19 mouse cellular contexts compared by ENCODE assay signal in the genomic region with DNA sequence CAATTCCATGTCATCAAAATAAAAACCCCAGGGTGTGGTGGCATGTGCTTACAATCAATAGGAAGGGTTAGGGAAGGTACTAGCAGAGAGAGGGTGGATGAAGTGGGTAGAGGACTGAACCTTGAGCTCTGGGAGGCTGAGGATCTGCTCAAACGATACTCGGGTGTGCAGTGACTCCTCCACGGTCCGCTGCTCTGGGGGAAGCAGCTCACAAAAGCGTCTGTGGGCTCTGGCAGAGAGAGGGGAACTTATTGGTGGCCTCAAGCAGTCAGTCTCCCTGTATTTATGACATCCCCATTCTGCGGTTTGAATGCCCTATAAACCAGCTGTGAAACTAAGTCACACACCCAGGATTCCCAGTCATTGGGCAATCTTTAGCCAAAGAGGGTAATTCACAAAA. TPM values are rescaled to one million over a fixed set of nuclear protein-coding genes. Genes with fewer than 3 reads are reported as not detected.
DNase-seq lines count a peak whose midpoint lies in the region; ATAC-seq and TF ChIP-seq lines count a peak whose summit lies in the region.
"Had no signal": no experiment of that assay in that cellular context is flagged by ENCODE, and none has a peak within 500 bp of the region (broad histone marks: within the 10 kb centered on the region; RNA-seq: fewer than 3 reads in every experiment).

No protein-coding gene starts in this region.

- H3K4me3 ChIP-seq in kidney, embryonic 15.5 days (replicated peaks): no peak overlapping the region
- no peak overlapping the region for H3K4me3 ChIP-seq in liver, embryonic 14.5 days (ENCODE audit: insufficient read depth in 1 of 2, low read depth in 2 of 2, low read length in 2 of 2)
- H3K4me3 ChIP-seq: embryonic facial prominence, embryonic 10.5 days; heart, adult 2 months; limb, embryonic 12.5 days; midbrain, embryonic 12.5 days; stomach, embryonic 15.5 days had no signal

- H3K27ac ChIP-seq in kidney, embryonic 15.5 days: no peak overlapping the region
- H3K27ac ChIP-seq in liver, embryonic 14.5 days: no peak overlapping the region
- H3K27ac ChIP-seq: embryonic facial prominence, embryonic 10.5 days; heart, adult 2 months; limb, embryonic 12.5 days; midbrain, embryonic 12.5 days; stomach, embryonic 15.5 days had no signal

- no peak for TF ChIP-seq EP300 in liver, embryonic 14.5 days (IDR thresholded peaks at IDR 0.05; ENCODE audit: low read depth)

- H3K27me3 ChIP-seq in kidney, embryonic 15.5 days: no peaks in the 10 kb centered on the region
- H3K27me3 ChIP-seq in liver, embryonic 14.5 days (ENCODE audit: control insufficient read depth, insufficient read depth, low read length): no peaks in the 10 kb centered on the region
- H3K27me3 ChIP-seq: stomach, embryonic 15.5 days had no signal

- H3K4me1 ChIP-seq in kidney, embryonic 15.5 days: peaks cover 34% of the 10 kb centered on the region
- peaks cover 10 to 22% of the 10 kb centered on the region in 2 experiments for H3K4me1 ChIP-seq in liver, embryonic 14.5 days (replicated peaks; ENCODE audit: control insufficient read depth in 2 of 2, insufficient read depth in 2 of 2, low read length in 1 of 2)

- DNase-seq in kidney, adult 11 months: peak; percentile 37
- DNase-seq in A20 (ENCODE audit: low read depth, low spot score): peak; percentile 56
- DNase-seq in liver, embryonic 14.5 days (ENCODE audit: low read depth in 3 of 3, low spot score in 3 of 3): no peak
- DNase-seq in right cerebral cortex, postnatal 4 days: no peak
- DNase-seq in frontal cortex, postnatal 10 days (ENCODE audit: low spot score in 2 of 2): no peak
- DNase-seq in heart, postnatal 10 days: no peak
- DNase-seq: cerebellum, adult 18-20 months; cerebellum, postnatal 36 days; heart, adult 2 months; lung, embryonic 14.5 days; lung, postnatal 4 days had no signal

- intact Hi-C loops in heart, postnatal 10 days (cut with DNase I): no loop called here

- H3K36me3 ChIP-seq in kidney, embryonic 15.5 days: peaks cover 32% of the 10 kb centered on the region
- peaks cover 26% of the 10 kb centered on the region for H3K36me3 ChIP-seq in liver, embryonic 14.5 days (replicated peaks; ENCODE audit: control insufficient read depth, insufficient read depth, low read depth)

- no peak overlapping the region for H3K9ac ChIP-seq in kidney, embryonic 15.5 days
- H3K9ac ChIP-seq in liver, embryonic 14.5 days (replicated peaks): no peak overlapping the region
- H3K9ac ChIP-seq: limb, embryonic 12.5 days; lung, embryonic 14.5 days; midbrain, embryonic 12.5 days; stomach, embryonic 15.5 days had no signal

- no peak for ATAC-seq in kidney, embryonic 15.5 days (replicated peaks; ENCODE audit: low FRiP score)
- ATAC-seq in granulocyte monocyte progenitor cell, adult 5-6 weeks (replicated peaks; ENCODE audit: poor library complexity, severe bottlenecking): peak; percentile 41
- no peak for ATAC-seq in liver, embryonic 14.5 days (ENCODE audit: insufficient read depth)
- ATAC-seq: inflammation-experienced regulatory T-cells, adult 6 months had no signal

- WGBS in kidney, embryonic 15.5 days: 19% methylated on average over 6 of the region's 6 CpGs
- 47% methylated on average over 6 of the region's 6 CpGs for WGBS in liver, embryonic 14.5 days (ENCODE audit: insufficient replicate concordance)

- no peaks in the 10 kb centered on the region for H3K9me3 ChIP-seq in kidney, embryonic 15.5 days (replicated peaks)
- no peaks in the 10 kb centered on the region for H3K9me3 ChIP-seq in liver, embryonic 14.5 days (ENCODE audit: control insufficient read depth, low read length)
- H3K9me3 ChIP-seq: embryonic facial prominence, embryonic 10.5 days; limb, embryonic 12.5 days; midbrain, embryonic 12.5 days; stomach, embryonic 15.5 days had no signal

- no peak for TF ChIP-seq CTCF in liver, embryonic 14.5 days (IDR thresholded peaks at IDR 0.05; ENCODE audit: low read depth)

- H3K4me2 ChIP-seq in kidney, embryonic 15.5 days: no peak overlapping the region
- peak overlapping the region; percentile 99 for H3K4me2 ChIP-seq in liver, embryonic 14.5 days (ENCODE audit: low read depth)
- H3K4me2 ChIP-seq: limb, embryonic 12.5 days; lung, embryonic 14.5 days; midbrain, embryonic 12.5 days had no signal

RNA-seq across cellular contexts. Expression of a gene that starts 2.4 kb away (rescaled TPM):
- polyA plus RNA-seq in kidney, embryonic 15.5 days (2015; fragmentation: Nextera tagmentation; extraction: Ambion mirVana): 108 and 122 TPM in 2 replicates
- total RNA-seq in granulocyte monocyte progenitor cell, adult 5-6 weeks (2014; fragmentation: Nextera tagmentation): 45.3 and 77.8 TPM in 2 replicates
- 25.0 and 67.5 TPM in 2 replicates for total RNA-seq in granulocyte monocyte progenitor cell, adult 5-6 weeks (2017)
- 43.1 and 45.9 TPM in 2 replicates for polyA plus RNA-seq in liver, embryonic 14.5 days (2012; rRNA removed)
- polyA plus RNA-seq in liver, embryonic 14.5 days (2014; fragmentation: Nextera tagmentation; extraction: Ambion mirVana): 90.6 and 94.2 TPM in 2 replicates
- 10 to 100 TPM; 27.8 to 28.1 TPM for total RNA-seq in heart, postnatal 10 days (2021)

RNA-seq across cellular contexts. Expression of a gene that starts 2.5 kb away (rescaled TPM):
- 3.5 and 3.9 TPM in 2 replicates for polyA plus RNA-seq in kidney, embryonic 15.5 days (2015; fragmentation: Nextera tagmentation; extraction: Ambion mirVana)
- 4.5 and 10.0 TPM in 2 replicates for total RNA-seq in granulocyte monocyte progenitor cell, adult 5-6 weeks (2014; fragmentation: Nextera tagmentation)
- total RNA-seq in granulocyte monocyte progenitor cell, adult 5-6 weeks (2017): 1.9 and 3.0 TPM in 2 replicates
- 1.3 TPM in 2 replicates for polyA plus RNA-seq in liver, embryonic 14.5 days (2012; rRNA removed)
- 1.1 and 1.2 TPM in 2 replicates for polyA plus RNA-seq in liver, embryonic 14.5 days (2014; fragmentation: Nextera tagmentation; extraction: Ambion mirVana)
- 1 to 10 TPM; 2.2 to 2.4 TPM for total RNA-seq in heart, postnatal 10 days (2021)

RNA-seq across cellular contexts. Expression of a gene that starts 16.0 kb away (rescaled TPM):
- 1.2 and 2.1 TPM in 2 replicates for polyA plus RNA-seq in kidney, embryonic 15.5 days (2015; fragmentation: Nextera tagmentation; extraction: Ambion mirVana)
- total RNA-seq in granulocyte monocyte progenitor cell, adult 5-6 weeks (2014; fragmentation: Nextera tagmentation): 0.36 TPM in 1 of 2 replicates, not detected in the other
- total RNA-seq in granulocyte monocyte progenitor cell, adult 5-6 weeks (2017): not detected in 2 replicates
- polyA plus RNA-seq in liver, embryonic 14.5 days (2012; rRNA removed): 0.11 and 0.23 TPM in 2 replicates
- 0.18 and 0.20 TPM in 2 replicates for polyA plus RNA-seq in liver, embryonic 14.5 days (2014; fragmentation: Nextera tagmentation; extraction: Ambion mirVana)
- total RNA-seq in heart, postnatal 10 days (2021): under 1 TPM; 0.45 to 0.74 TPM
- polyA plus RNA-seq: C2C12; inflammation-experienced regulatory T-cells, adult 6 months had no signal

RNA-seq across cellular contexts. Expression of a gene that starts 30.8 kb away (rescaled TPM):
- polyA plus RNA-seq in kidney, embryonic 15.5 days (2015; fragmentation: Nextera tagmentation; extraction: Ambion mirVana): 47.5 and 48.3 TPM in 2 replicates
- 23.7 and 33.5 TPM in 2 replicates for total RNA-seq in granulocyte monocyte progenitor cell, adult 5-6 weeks (2014; fragmentation: Nextera tagmentation)
- total RNA-seq in granulocyte monocyte progenitor cell, adult 5-6 weeks (2017): 21.2 and 33.9 TPM in 2 replicates
- polyA plus RNA-seq in liver, embryonic 14.5 days (2012; rRNA removed): 14.2 and 21.4 TPM in 2 replicates
- 26.7 and 28.3 TPM in 2 replicates for polyA plus RNA-seq in liver, embryonic 14.5 days (2014; fragmentation: Nextera tagmentation; extraction: Ambion mirVana)
- 10 to 100 TPM; 24.0 to 27.5 TPM for total RNA-seq in heart, postnatal 10 days (2021)

RNA-seq across cellular contexts. Expression of a gene that starts 39.3 kb away (rescaled TPM):
- polyA plus RNA-seq in kidney, embryonic 15.5 days (2015; fragmentation: Nextera tagmentation; extraction: Ambion mirVana): 14.6 and 15.4 TPM in 2 replicates
- 45.6 and 48.1 TPM in 2 replicates for total RNA-seq in granulocyte monocyte progenitor cell, adult 5-6 weeks (2014; fragmentation: Nextera tagmentation)
- 24.2 and 31.8 TPM in 2 replicates for total RNA-seq in granulocyte monocyte progenitor cell, adult 5-6 weeks (2017)
- polyA plus RNA-seq in liver, embryonic 14.5 days (2012; rRNA removed): 5.3 and 6.7 TPM in 2 replicates
- polyA plus RNA-seq in liver, embryonic 14.5 days (2014; fragmentation: Nextera tagmentation; extraction: Ambion mirVana): 3.6 and 4.2 TPM in 2 replicates
- total RNA-seq in heart, postnatal 10 days (2021): 10 to 100 TPM in 1 of 2 experiments, 1 to 10 TPM in 1; 7.7 to 10.9 TPM

Comparison
In these comparisons a context has a peak if more than half of its experiments do, and no peak if none do; other contexts are left out.
1. DNase-seq: peak in kidney, adult 11 months (single experiment) and A20 (single experiment); none in liver, embryonic 14.5 days (0 of 3), right cerebral cortex, postnatal 4 days (single experiment), frontal cortex, postnatal 10 days (0 of 2) and heart, postnatal 10 days (0 of 2).